Mouse (Mus musculus): ENCODE measurements around the gene Apc2.

GRCm38 (mm10) chr10:80363734-80364133 is 68.0 kb downstream of the Apc2 start:
- TF ChIP-seq CTCF (IDR thresholded peaks at IDR 0.05; ENCODE audit: borderline replicate concordance, control insufficient read depth, extremely low read depth, insufficient read depth, low read length, poor library complexity), result no peak
- TF ChIP-seq POLR2A (IDR thresholded peaks at IDR 0.05; ENCODE audit: control insufficient read depth, extremely low read depth, insufficient read depth, low read length, poor library complexity), result no peak
